Mouse (Mus musculus) lung, adult 2 months (tissue): Measurements from ENCODE around the gene Gcgr. TPM values are rescaled to one million over a fixed set of nuclear protein-coding genes. Genes with fewer than 3 reads are reported as not detected.

Experiments
- DNase-seq: peaks from one replicate; pipeline ENCODE4 v3.0.0; 2022
- H3K4me1 ChIP-seq: fragments of 200-500 bp; 2 replicates; pipeline ENCODE4 v1.6.1; 2011; ENCODE audit warnings: low read length; ENCODE audit not compliant: control insufficient read depth, insufficient read depth
- H3K4me3 ChIP-seq: fragments of 200-500 bp; replicated peaks from 2 replicates; pipeline ENCODE3; 2011; ENCODE audit warnings: low read depth, mild to moderate bottlenecking, control low read depth, low read length; ENCODE audit errors: extremely low read depth
- CTCF ChIP-seq: fragments of 200-500 bp; IDR thresholded peaks from 2 replicates; pipeline ENCODE4 v1.5.1; 2011; ENCODE audit warnings: mild to moderate bottlenecking, low read length, control low read depth; ENCODE audit not compliant: insufficient read depth
- POLR2A ChIP-seq: fragments of 200-500 bp; IDR thresholded peaks from 2 replicates; pipeline ENCODE4 v1.6.1; 2011; ENCODE audit warnings: low read depth, mild to moderate bottlenecking, control low read depth, low read length, borderline replicate concordance; ENCODE audit errors: extremely low read depth
- WGBS: fragments of 180-500 bp; shearing (Covaris S2); methylation state at CpG from one replicate; pipeline ENCODE4 v1.1.7; 2018; 5-methylcytosine and 5-hydroxymethylcytosine counted together
- polyA plus RNA-seq: library from polyadenylated mRNA; depleted of rRNA; stranded (reverse); fragments of >200 nt; gene quantifications from 2 replicates; pipeline ENCODE4 v1.2.3, GENCODE M21; 2012

Gcgr gene
- polyA plus RNA-seq, 1 experiment = 1.0 TPM

DNA sequence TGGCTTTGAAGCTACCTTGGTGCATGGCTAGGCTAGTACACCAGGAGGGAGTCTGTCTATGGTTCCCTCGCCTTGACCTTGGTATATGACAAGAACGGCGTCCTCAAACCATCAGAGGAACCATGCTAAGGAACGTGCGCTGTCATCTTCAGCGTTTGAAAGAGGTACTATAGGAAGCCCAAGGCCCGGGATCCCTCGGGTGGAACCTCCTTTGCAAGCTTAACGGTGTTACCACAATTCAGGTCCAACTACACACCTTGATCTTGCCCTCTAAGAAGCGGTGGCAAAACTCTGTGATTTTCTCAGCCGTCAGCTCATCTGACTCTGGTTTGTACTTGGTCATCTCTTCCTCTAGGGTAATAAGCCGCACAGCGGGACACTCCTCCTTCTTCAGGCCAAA is 32.5 kb downstream of the Gcgr start:
- H3K4me1 ChIP-seq = no peaks in the 10 kb centered on the region
- TF ChIP-seq CTCF (no peak), POLR2A (no peak)
- H3K4me3 ChIP-seq = no peak overlapping the region
- 94% methylated on average over 13 of the region's 13 CpGs for WGBS
- DNase-seq = no peak

- TF ChIP-seq CTCF (no peak), POLR2A (no peak)
- DNase-seq = no peak
- Histone ChIP-seq H3K4me3 (no peak overlapping the region), H3K4me1 (no peaks in the 10 kb centered on the region)
- 81% methylated on average over 9 of the region's 9 CpGs for WGBS
Measured at GRCm38 (mm10) chr11:120565114-120565513, 34.6 kb downstream of the Gcgr start.

DNA sequence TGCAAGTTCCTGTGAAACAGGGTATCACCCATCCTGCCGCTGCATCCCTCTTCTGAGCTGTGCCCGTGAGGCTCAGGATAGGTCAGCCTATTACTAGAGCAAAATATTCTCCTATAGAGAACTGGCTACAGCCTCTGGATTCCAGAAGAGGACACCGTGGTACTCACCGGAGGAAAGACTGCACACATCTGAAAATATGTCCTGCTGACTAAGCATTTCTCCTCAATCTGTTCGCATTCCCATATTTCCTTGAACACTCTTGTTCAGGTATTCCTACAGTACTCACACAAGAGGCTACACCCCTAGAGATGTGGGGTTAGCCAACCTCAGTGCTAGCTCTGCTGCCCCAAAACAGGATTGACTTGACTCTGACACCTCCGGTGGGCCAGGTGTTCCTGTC is 37.8 kb downstream of the Gcgr start:
- H3K4me3 ChIP-seq = no peak overlapping the region
- H3K4me1 ChIP-seq = peaks cover 6% of the 10 kb centered on the region
- TF ChIP-seq POLR2A (no peak), CTCF (no peak)
- 85% methylated on average over 6 of the region's 6 CpGs for WGBS
- DNase-seq = no peak

DNA sequence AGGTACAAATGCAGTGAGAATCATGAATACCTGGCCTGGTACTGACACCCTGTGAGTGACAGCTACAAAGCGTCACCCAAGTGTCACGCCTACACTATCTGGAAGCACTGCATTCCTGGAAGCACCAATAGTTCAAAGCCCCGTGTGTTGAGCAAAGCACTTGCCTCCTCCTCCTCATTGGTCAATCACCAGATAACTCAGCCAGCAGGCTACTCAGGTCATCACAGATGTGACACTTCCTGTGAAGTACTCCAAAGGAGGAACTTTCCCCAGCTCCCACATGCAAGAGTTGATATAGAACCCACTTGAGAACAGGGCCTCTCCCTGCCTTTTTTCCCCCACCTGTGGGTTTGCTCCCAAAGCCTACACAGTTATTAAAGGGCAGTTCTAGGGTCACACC is 40.6 kb downstream of the Gcgr start:
- no peak overlapping the region for H3K4me3 ChIP-seq

GRCm38 (mm10) chr11:120571754-120572416 is 41.4 kb downstream of the Gcgr start:
- 6% methylated on average over 11 of the region's 11 CpGs for WGBS

More for the DNA sequence above, 40.6 kb downstream of the Gcgr start:
- 45% methylated on average over 3 of the region's 3 CpGs for WGBS
- no peak for DNase-seq
- H3K4me1 ChIP-seq = peaks cover 9% of the 10 kb centered on the region
- no peak for TF ChIP-seq POLR2A
- TF ChIP-seq CTCF = no peak

DNA sequence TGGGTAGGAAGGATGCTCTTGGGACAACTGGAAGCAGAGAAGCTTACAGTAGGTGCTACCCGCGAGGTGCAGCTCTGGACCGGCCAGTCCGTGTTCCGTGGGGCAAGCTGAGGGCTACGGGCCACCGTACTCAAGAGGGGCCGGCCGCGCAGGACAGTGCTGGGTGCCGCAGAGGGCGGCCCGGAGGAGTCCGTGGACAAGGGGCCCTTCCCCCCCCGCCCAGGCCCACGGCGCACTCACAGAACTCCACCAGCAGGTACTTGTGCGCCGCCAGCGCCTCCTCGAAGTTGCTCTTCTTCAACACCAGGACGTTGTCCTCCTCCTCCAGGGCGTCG is 41.9 kb downstream of the Gcgr start:
- H3K4me3 ChIP-seq = peak overlapping the region; percentile 97
- TF ChIP-seq CTCF (no peak), POLR2A (no peak)
- WGBS = under 1% methylated on average over 24 of the region's 24 CpGs
- no peak for DNase-seq
- H3K4me1 ChIP-seq = peaks cover 9% of the 10 kb centered on the region

More at GRCm38 (mm10) chr11:120571754-120572416, 41.4 kb downstream of the Gcgr start:
- Histone ChIP-seq H3K4me3 (peak overlapping the region; percentile 97), H3K4me1 (peaks cover 9% of the 10 kb centered on the region)
- DNase-seq = no peak
- no peak for TF ChIP-seq CTCF
- no peak for TF ChIP-seq POLR2A

GRCm38 (mm10) chr11:120572752-120573584 is 42.5 kb downstream of the Gcgr start, which contains the start of gene P4hb:
TSS of gene P4hb (minus strand) at chr11:120573253.
- WGBS = under 1% methylated on average over 93 of the region's 94 CpGs
- peak; percentile 99 for DNase-seq
- peak within 1 kb of the TSS; percentile 97 for H3K4me3 ChIP-seq
- H3K4me1 ChIP-seq = peaks cover 9% of the 10 kb centered on the region
- no peak for TF ChIP-seq CTCF
- TF ChIP-seq POLR2A = peak; percentile 97

GRCm38 (mm10) chr11:120573585-120574277 is 43.2 kb downstream of the Gcgr start:
- no peak for DNase-seq
- TF ChIP-seq POLR2A = no peak
- no peak for TF ChIP-seq CTCF
- Histone ChIP-seq H3K4me3 (peak overlapping the region; percentile 85), H3K4me1 (peaks cover 9% of the 10 kb centered on the region)
- WGBS = under 1% methylated on average over 23 of the region's 23 CpGs

- Histone ChIP-seq H3K4me3 (no peak overlapping the region), H3K4me1 (peaks cover 15% of the 10 kb centered on the region)
- 33% methylated on average over 5 of the region's 5 CpGs for WGBS
- DNase-seq = no peak
- TF ChIP-seq CTCF (no peak), POLR2A (no peak)
Measured at GRCm38 (mm10) chr11:120574278-120574600, 43.7 kb downstream of the Gcgr start.

DNA sequence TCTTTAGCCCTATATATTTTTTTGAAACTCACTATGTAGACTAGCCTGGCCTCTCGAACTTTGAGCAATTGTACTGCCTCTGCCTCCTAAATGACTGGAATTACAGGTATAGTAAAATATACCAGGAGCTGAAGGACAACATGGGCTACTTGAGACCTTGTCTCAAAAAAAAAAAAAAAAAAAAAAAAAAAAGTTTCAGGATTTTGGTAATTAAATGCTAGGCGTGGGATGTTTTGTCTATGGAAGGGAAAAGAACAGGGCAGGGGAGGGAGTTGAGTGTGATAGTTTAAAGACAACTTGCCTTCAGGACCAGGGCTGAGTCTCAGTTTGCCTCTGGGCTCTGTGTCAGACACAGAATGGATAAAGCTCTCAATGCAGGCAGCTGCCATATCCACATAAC is 44.5 kb downstream of the Gcgr start:
- TF ChIP-seq POLR2A = no peak
- no peak for TF ChIP-seq CTCF
- no peak overlapping the region for H3K4me3 ChIP-seq
- peaks cover 23% of the 10 kb centered on the region for H3K4me1 ChIP-seq
- no peak for DNase-seq
- 69% methylated on average over 2 of the region's 2 CpGs for WGBS
